Mouse (Mus musculus) stomach, embryonic 16.5 days (tissue): ENCODE measurements around the gene Rasgrf2. TPM values are rescaled to one million over a fixed set of nuclear protein-coding genes. Genes with fewer than 3 reads are reported as not detected.

ENCODE experiments used
- ATAC-seq: fragments of 200-750 bp; cut with Nextera tagmentation; 2 replicates; pipeline ENCODE4 v1.8.0; 2017; ENCODE audit warnings: moderate number of reproducible peaks, moderate TSS enrichment; ENCODE audit not compliant: insufficient read depth, low FRiP score
- H3K27ac ChIP-seq: fragments of 300-500 bp; sonication (generic); 2 replicates; pipeline ENCODE4 v1.5.1; 2014; ENCODE audit warnings: low read length
- H3K27me3 ChIP-seq: fragments of 300-500 bp; sonication (generic); 2 replicates; pipeline ENCODE4 v1.6.1; 2014; ENCODE audit warnings: low read length, control low read depth, mixed read lengths; ENCODE audit not compliant: control insufficient read depth, insufficient read depth
- H3K36me3 ChIP-seq: fragments of 300-500 bp; sonication (generic); 2 replicates; pipeline ENCODE4 v1.6.1; 2014; ENCODE audit warnings: low read length; ENCODE audit not compliant: control insufficient read depth, insufficient read depth
- H3K4me1 ChIP-seq: fragments of 300-500 bp; sonication (generic); 2 replicates; pipeline ENCODE4 v1.6.1; 2014; ENCODE audit warnings: low read length, control low read depth, mixed read lengths; ENCODE audit not compliant: control insufficient read depth, insufficient read depth
- H3K4me2 ChIP-seq: fragments of 300-500 bp; sonication (generic); 2 replicates; pipeline ENCODE4 v1.6.1; 2014; ENCODE audit warnings: low read depth, low read length, mixed read lengths
- H3K4me3 ChIP-seq: fragments of 300-500 bp; sonication (generic); replicated peaks from 2 replicates; pipeline ENCODE4 v1.5.1; 2014; ENCODE audit warnings: mild to moderate bottlenecking, low read length
- H3K9ac ChIP-seq: fragments of 300-500 bp; sonication (generic); 2 replicates; pipeline ENCODE4 v1.6.1; 2014; ENCODE audit warnings: low read length
- H3K9me3 ChIP-seq: fragments of 300-500 bp; sonication (generic); replicated peaks from 2 replicates; pipeline ENCODE4 v1.6.1; 2016; ENCODE audit warnings: low read length, control low read depth; ENCODE audit not compliant: control insufficient read depth
- WGBS: fragments of 180-500 bp; shearing (Covaris S2); extraction: QIAGEN DNeasy Blood & Tissue Kit; methylation state at CpG from one replicate; pipeline ENCODE4 v1.1.7; 2014; 5-methylcytosine and 5-hydroxymethylcytosine counted together
- polyA plus RNA-seq: library from polyadenylated mRNA; unstranded; fragments of >200 nt; fragmentation: Nextera tagmentation; extraction: Ambion mirVana; gene quantifications from 2 replicates; pipeline ENCODE4 v1.2.1, GENCODE M21; 2015

The Rasgrf2 gene
- polyA plus RNA-seq, 1 experiment from 2014 or later: 0.77 TPM

DNA sequence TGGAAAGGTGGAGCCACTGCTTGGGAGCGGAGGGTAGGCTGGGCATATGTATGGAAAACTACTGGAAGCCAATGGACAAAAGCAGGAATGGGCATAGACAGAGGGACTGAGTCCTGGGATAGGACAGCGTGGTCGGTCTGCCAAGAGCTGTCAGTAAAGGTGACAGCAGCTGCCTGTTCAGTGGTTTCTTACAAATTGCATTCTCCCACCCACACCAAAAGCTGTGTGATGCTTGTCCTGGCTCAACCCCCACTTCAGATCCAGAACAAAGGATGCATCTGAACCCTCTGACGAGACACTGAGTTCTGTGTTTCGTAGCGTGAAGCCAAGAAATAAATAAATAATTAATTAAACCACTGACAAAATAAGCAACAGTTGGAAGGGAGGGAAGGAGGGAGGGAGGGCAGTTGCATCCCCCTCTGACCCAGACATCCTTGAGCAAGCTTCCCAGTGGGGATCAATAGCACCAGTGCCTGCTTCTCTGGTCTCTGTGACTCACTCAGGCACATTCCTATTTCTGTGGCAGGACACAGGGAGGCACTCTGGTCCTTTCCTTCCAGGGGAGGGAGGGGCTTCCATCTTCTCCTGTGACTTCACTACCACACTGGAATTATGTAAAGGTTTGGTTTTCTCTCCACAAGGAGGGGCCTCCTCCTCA, 215.7 kb downstream of the Rasgrf2 start:
- no peak overlapping the region for H3K27ac ChIP-seq
- no peak overlapping the region for H3K9ac ChIP-seq
- 75% methylated on average over 6 of the region's 6 CpGs for WGBS
- H3K27me3 ChIP-seq: no peaks in the 10 kb centered on the region
- ATAC-seq: no peak
- no peaks in the 10 kb centered on the region for H3K36me3 ChIP-seq
- H3K4me1 ChIP-seq: no peaks in the 10 kb centered on the region
- no peaks in the 10 kb centered on the region for H3K9me3 ChIP-seq
- H3K4me2 ChIP-seq: no peak overlapping the region
- no peak overlapping the region for H3K4me3 ChIP-seq

- no peaks in the 10 kb centered on the region for H3K4me1 ChIP-seq
- no peak overlapping the region for H3K9ac ChIP-seq
- no peaks in the 10 kb centered on the region for H3K36me3 ChIP-seq
- no peak overlapping the region for H3K4me2 ChIP-seq
- H3K27ac ChIP-seq: no peak overlapping the region
- no peaks in the 10 kb centered on the region for H3K9me3 ChIP-seq
- ATAC-seq: no peak
- H3K4me3 ChIP-seq: no peak overlapping the region
- no peaks in the 10 kb centered on the region for H3K27me3 ChIP-seq
- 67% methylated on average over 4 of the region's 4 CpGs for WGBS
Measured at GRCm38 (mm10) chr13:91915192-91915581, 216.3 kb downstream of the Rasgrf2 start.

DNA sequence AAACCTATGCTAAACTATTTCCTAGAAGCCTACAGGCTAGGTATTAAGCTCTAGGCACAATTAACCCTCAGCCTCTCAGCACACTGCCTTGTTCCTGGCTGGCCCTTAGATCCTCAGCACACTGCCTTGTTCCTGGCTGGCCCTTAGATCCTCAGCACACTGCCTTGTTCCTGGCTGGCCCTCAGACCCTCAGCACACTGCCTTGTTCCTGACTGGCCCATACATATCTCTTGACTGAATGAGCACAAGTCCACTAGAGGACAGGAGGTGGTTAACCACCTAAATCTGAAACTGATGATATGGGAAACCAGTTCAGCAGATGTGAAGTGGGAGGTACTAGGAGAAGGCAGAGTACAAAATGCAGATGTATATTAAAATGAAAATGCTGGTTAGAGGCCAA, 219.8 kb downstream of the Rasgrf2 start:
- no peaks in the 10 kb centered on the region for H3K9me3 ChIP-seq
- no peak overlapping the region for H3K4me2 ChIP-seq
- H3K27me3 ChIP-seq: no peaks in the 10 kb centered on the region
- ATAC-seq: no peak
- H3K9ac ChIP-seq: no peak overlapping the region
- H3K4me3 ChIP-seq: no peak overlapping the region
- no peak overlapping the region for H3K27ac ChIP-seq
- no peaks in the 10 kb centered on the region for H3K36me3 ChIP-seq
- H3K4me1 ChIP-seq: no peaks in the 10 kb centered on the region

DNA sequence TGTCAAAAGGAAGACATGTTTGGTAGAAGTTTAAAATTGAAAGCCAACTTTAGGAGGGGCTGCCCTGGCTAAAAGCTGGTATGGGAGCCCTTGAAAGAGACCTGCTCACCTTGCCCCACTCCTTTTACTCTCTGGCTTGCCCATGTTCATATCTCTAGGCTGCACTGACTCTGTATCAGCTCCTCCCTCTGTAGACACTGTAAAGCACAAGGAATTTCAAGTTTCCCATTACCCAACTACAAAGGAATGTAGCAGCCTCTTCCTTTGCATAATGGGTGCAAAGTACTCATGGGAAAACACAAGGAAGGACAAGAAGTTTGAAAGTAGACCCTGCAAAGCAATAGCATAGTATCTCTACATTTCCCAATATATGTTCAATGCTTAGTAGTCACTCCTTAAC, 220.2 kb downstream of the Rasgrf2 start:
- ATAC-seq: no peak
- Histone ChIP-seq H3K27ac (no peak overlapping the region), H3K9me3 (no peaks in the 10 kb centered on the region), H3K36me3 (no peaks in the 10 kb centered on the region), H3K27me3 (no peaks in the 10 kb centered on the region), H3K4me3 (no peak overlapping the region), H3K4me1 (no peaks in the 10 kb centered on the region), H3K4me2 (no peak overlapping the region), H3K9ac (no peak overlapping the region)

DNA sequence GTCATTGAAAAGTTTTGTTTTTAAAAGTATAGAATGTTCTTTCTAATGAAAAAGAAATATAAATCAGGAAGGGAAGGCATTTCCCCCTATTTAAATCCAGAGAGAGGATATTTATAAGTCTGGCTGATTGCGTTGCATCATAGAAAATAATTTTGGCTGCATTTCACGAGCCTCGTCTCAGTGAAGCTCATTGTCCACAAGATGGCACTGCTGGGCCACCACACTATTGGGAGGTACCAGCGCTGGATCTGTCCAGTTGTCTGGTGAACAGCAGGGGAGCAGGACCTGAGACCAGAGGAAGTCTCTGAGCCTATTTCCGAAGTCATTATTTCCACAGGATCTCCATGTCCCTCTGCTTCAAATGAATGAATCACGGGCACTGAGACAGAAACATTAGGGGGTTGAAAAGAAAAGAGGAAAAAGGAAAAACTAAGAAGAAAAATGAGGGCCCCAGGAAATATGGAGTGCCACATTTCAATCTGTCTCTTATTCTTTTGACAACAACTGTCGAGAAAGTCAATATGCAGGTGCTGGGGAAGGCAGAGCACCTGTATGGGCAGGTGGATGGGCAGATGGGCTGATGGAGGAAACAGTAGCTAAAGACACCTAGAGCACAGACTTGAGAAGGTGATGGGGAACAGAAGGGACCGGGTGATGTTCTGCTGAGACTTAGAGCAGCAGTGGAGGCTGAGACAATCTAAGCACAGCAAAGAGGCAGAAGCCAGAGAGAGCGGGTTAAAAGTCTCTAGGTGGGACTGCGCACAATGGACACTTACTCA, 223.1 kb downstream of the Rasgrf2 start:
- Histone ChIP-seq H3K36me3 (no peaks in the 10 kb centered on the region), H3K9ac (no peak overlapping the region), H3K4me1 (no peaks in the 10 kb centered on the region), H3K27me3 (no peaks in the 10 kb centered on the region), H3K4me2 (no peak overlapping the region), H3K27ac (no peak overlapping the region), H3K9me3 (no peaks in the 10 kb centered on the region), H3K4me3 (no peak overlapping the region)
- WGBS: 39% methylated on average over 10 of the region's 10 CpGs
- peak; percentile 70 for ATAC-seq

- 63% methylated on average over 3 of the region's 3 CpGs for WGBS
- H3K27ac ChIP-seq: no peak overlapping the region
- no peaks in the 10 kb centered on the region for H3K4me1 ChIP-seq
- H3K4me2 ChIP-seq: no peak overlapping the region
- H3K36me3 ChIP-seq: no peaks in the 10 kb centered on the region
- H3K27me3 ChIP-seq: no peaks in the 10 kb centered on the region
- no peak overlapping the region for H3K9ac ChIP-seq
- no peak overlapping the region for H3K4me3 ChIP-seq
- no peaks in the 10 kb centered on the region for H3K9me3 ChIP-seq
- no peak for ATAC-seq
Measured at GRCm38 (mm10) chr13:91906338-91906737, 225.1 kb downstream of the Rasgrf2 start.

- 60% methylated on average over 1 of the region's 1 CpGs for WGBS
- no peak overlapping the region for H3K9ac ChIP-seq
- ATAC-seq: no peak
Measured at GRCm38 (mm10) chr13:91896476-91896875, 235.0 kb downstream of the Rasgrf2 start.

GRCm38 (mm10) chr13:91893132-91893531, 238.3 kb downstream of the Rasgrf2 start:
- H3K4me3 ChIP-seq: no peak overlapping the region
- no peak overlapping the region for H3K9ac ChIP-seq
- no peak overlapping the region for H3K4me2 ChIP-seq
- no peaks in the 10 kb centered on the region for H3K36me3 ChIP-seq
- WGBS: 62% methylated on average over 6 of the region's 6 CpGs
- no peak overlapping the region for H3K27ac ChIP-seq
- no peaks in the 10 kb centered on the region for H3K9me3 ChIP-seq
- no peaks in the 10 kb centered on the region for H3K4me1 ChIP-seq
- no peaks in the 10 kb centered on the region for H3K27me3 ChIP-seq
- ATAC-seq: no peak

More at GRCm38 (mm10) chr13:91896476-91896875, 235.0 kb downstream of the Rasgrf2 start:
- Histone ChIP-seq H3K27me3 (no peaks in the 10 kb centered on the region), H3K4me3 (no peak overlapping the region), H3K27ac (no peak overlapping the region), H3K36me3 (no peaks in the 10 kb centered on the region), H3K4me1 (no peaks in the 10 kb centered on the region), H3K9me3 (no peaks in the 10 kb centered on the region), H3K4me2 (no peak overlapping the region)

DNA sequence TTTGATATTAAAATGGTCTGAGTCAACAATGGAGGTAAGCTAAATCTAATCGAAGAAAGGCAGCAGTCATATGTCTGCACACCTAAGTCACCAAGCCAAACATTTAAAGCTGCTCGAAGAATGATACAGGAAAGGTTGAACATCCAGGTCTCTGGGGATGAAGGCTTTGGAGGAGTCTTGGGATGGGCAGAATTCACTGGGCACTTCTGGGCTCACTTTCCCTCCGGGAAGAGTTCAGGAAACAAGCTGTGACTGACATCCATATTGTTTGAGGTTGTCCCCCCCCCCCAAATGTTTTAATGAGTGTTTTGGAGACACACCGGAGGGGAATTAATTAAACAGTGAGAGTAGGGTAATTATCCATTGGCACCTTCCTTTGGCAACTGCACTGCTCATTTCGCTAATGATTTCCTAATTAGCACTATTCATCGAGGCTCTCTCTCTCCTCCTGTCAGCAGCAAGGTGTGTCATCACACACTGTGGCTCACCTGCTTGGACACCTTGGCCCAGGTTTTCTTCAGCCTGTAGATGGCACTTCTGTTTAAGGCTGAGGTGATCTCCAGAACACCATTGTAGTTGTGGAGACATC, 241.3 kb downstream of the Rasgrf2 start:
- H3K9me3 ChIP-seq: no peaks in the 10 kb centered on the region
- H3K9ac ChIP-seq: no peak overlapping the region
- no peak overlapping the region for H3K4me2 ChIP-seq
- no peaks in the 10 kb centered on the region for H3K27me3 ChIP-seq
- no peak for ATAC-seq
- H3K4me3 ChIP-seq: no peak overlapping the region
- 87% methylated on average over 6 of the region's 6 CpGs for WGBS
- no peaks in the 10 kb centered on the region for H3K4me1 ChIP-seq
- H3K27ac ChIP-seq: no peak overlapping the region
- H3K36me3 ChIP-seq: no peaks in the 10 kb centered on the region
